Mouse (Mus musculus) CD4-positive, CD25-positive, alpha-beta regulatory T cell, adult 9 weeks (primary cell): ENCODE results near the gene Lipo1. TPM values are rescaled to one million over a fixed set of nuclear protein-coding genes. Genes with fewer than 3 reads are reported as not detected.

Source experiments
- polyA plus RNA-seq: library from polyadenylated mRNA; unstranded; fragments of 100-300 nt; shearing (Covaris generic); gene quantifications from one replicate; pipeline ENCODE4 v1.2.1, GENCODE M21; 2017

Gene Lipo1
- not detected for polyA plus RNA-seq

DNA sequence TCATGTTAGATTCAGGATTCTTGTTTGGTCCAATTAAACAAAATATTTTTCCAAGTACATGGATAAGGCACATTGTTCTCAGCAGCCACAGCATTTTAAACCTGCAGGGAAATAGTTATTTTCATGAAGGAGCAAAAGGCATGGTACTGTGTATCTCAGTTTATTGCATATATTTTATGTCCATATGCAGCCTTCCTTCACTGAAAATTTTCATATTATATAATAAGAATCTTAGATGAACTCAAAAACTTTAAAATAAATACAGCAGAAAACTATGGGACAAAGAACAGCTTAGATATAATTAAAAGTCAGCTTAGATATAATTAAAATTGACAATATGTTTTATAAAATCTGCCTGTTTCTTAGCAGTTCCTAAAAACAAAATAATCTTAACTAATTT lies at the start of gene Lipo1:
Lipo1 (minus strand) TSS at position 101 of the 400 bp plus-strand sequence.

DNA sequence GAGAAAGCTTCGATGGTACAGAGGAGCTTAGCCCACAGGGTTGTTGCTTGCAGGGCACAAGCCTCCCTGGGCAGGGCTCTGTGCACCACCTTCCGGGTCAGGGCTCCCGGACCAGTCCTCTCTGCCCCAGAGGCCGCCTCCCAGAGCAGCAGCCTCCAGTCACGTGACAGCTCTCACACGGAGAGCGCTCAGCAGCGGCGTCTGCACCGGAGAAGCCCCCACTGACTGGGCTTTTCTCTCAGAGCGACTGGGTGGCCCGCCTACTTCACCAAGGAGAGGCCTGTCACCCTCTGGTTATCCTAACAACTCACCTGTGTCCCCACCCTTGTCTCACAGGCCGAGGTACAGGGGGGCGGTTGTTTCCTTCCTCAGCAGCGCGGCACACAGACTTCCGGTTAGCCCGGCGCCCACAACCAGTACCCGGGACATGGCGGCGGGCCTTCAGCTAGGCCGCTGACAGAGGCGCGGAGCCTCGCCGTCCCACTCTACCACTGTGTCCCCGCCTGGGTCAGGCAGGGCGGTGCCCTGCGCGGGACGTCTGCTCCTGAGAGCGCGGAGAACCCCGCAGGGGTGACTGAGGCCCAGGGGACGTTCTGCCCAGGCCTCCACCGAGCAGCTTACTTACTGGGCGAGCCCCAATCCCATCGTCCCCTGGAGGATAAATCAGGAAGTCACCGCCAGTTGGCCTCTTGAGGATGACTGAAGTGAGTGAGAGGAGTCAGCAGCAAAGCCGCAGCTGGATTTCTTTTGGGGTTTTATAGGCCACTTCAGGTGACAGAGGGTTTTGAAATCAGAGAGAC lies 25.8 kb downstream of the Lipo1 start, which contains the start of gene Lipo3:
Lipo3 (minus strand) TSS at position 665 of the 800 bp plus-strand sequence.

DNA sequence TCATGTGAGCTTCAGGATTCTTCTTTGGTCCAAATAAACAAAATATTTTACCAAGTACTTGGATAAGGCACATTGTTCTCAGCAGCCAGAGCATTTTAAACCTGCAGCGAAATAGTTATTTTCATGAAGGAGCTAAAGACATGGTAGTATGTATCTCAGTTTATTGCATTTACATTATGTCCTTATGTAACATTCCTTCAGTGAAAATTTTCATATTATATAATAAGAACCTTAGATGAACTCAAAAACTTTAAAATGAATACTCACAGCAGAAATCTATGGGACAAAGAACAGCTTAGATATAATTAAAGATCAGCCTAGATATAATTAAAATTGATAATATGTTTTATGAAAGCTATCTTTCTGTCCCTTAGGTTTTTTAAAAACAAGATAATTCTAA lies 36.0 kb downstream of the Lipo1 start, which contains the start of gene Lipo2:
Lipo2 (minus strand) TSS at position 101 of the 400 bp plus-strand sequence.

Other genes with a start within 250 kb of the Lipo1 start
- gene Gm8978, start 162.2 kb downstream of the Lipo1 start, polyA plus RNA-seq: not detected
- gene Lipo2, start 36.1 kb downstream of the Lipo1 start, polyA plus RNA-seq: 0.32 TPM
- gene Lipo3, start 25.5 kb downstream of the Lipo1 start, polyA plus RNA-seq: 18.4 TPM
- gene Lipf, start 173.7 kb upstream of the Lipo1 start, polyA plus RNA-seq: not detected
- not detected for gene Lipk, start 220.8 kb upstream of the Lipo1 start, polyA plus RNA-seq